Mouse (Mus musculus) CH12.LX (cell line): ENCODE results near the gene Ror1.

ENCODE experiments used
- HCFC1 ChIP-seq: IDR thresholded peaks from 2 replicates; pipeline ENCODE4 v1.6.1; 2012; ENCODE audit warnings: low read depth, mild to moderate bottlenecking, inconsistent platforms, low read length, improper control_type of control experiment
- RAD21 ChIP-seq: IDR thresholded peaks from 2 replicates; pipeline ENCODE4 v1.6.1; 2011; ENCODE audit warnings: low read depth, mild to moderate bottlenecking, low read length, improper control_type of control experiment, moderate library complexity
- TCF12 ChIP-seq: IDR thresholded peaks from 2 replicates; pipeline ENCODE4 v1.6.1; 2014; ENCODE audit warnings: low read depth, mild to moderate bottlenecking, inconsistent platforms, low read length, improper control_type of control experiment
- USF2 ChIP-seq: conservative IDR thresholded peaks from 2 replicates; pipeline ENCODE4 v1.6.1; 2011; ENCODE audit warnings: low read depth, low read length, improper control_type of control experiment
- ZC3H11A ChIP-seq: IDR thresholded peaks from 2 replicates; pipeline ENCODE4 v1.6.1; 2012; ENCODE audit warnings: low read depth, mild to moderate bottlenecking, inconsistent platforms, low read length, improper control_type of control experiment

GRCm38 (mm10) chr4:100226619-100227018, 131.0 kb downstream of the Ror1 start:
- TF ChIP-seq USF2 = no peak
- no peak for TF ChIP-seq HCFC1
- no peak for TF ChIP-seq TCF12
- no peak for TF ChIP-seq ZC3H11A
- TF ChIP-seq RAD21 = no peak
